Mouse (Mus musculus): ENCODE measurements around the gene Fbxo36. TPM values are rescaled to one million over a fixed set of nuclear protein-coding genes. Genes with fewer than 3 reads are reported as not detected.

The Fbxo36 gene
- total RNA-seq, 2 experiments from 2014 or later, result 0.99 to 1.2 TPM

- intact Hi-C loops (cut with DNase I), result no loop called here
- DNase-seq, result no peak
Observed at GRCm38 (mm10) chr1:84942666-84943065, 103.0 kb downstream of the Fbxo36 start.

- DNase-seq, result no peak
- intact Hi-C loops (cut with DNase I), result no loop called here
Observed at GRCm38 (mm10) chr1:84943549-84943948, 103.9 kb downstream of the Fbxo36 start.

GRCm38 (mm10) chr1:84945950-84946349 lies 106.3 kb downstream of the Fbxo36 start:
- intact Hi-C loops (cut with DNase I), result no loop called here
- DNase-seq, result no peak

- intact Hi-C loops (cut with DNase I), result no loop called here
- no peak for DNase-seq
Observed at GRCm38 (mm10) chr1:84947390-84947789, 107.7 kb downstream of the Fbxo36 start.

Other genes starting within 250 kb of the Fbxo36 start
- 100 to 1,000 TPM; 280 to 333 TPM for gene Dner, start 143.6 kb upstream of the Fbxo36 start, total RNA-seq (2021)
- gene Trip12, start 675 bp downstream of the Fbxo36 start, total RNA-seq (2021), result 100 to 1,000 TPM; 218 to 235 TPM
- gene Slc16a14, start 95.3 kb downstream of the Fbxo36 start, total RNA-seq (2021), result 10 to 100 TPM; 27.8 to 28.4 TPM